Mouse (Mus musculus) bone marrow macrophage, adult 2 months (primary cell): ENCODE data around the gene Kdm5c.

Experiments
- CTCF ChIP-seq: IDR thresholded peaks from 2 replicates; pipeline ENCODE4 v1.5.1; 2012; ENCODE audit warnings: low read depth, mild to moderate bottlenecking, low read length, moderate library complexity
- POLR2A ChIP-seq: IDR thresholded peaks from 2 replicates; pipeline ENCODE4 v1.6.1; 2012; ENCODE audit warnings: mild to moderate bottlenecking, low read depth, low read length, borderline replicate concordance

- no peak for TF ChIP-seq CTCF
- TF ChIP-seq POLR2A, result no peak
Measured at GRCm38 (mm10) chrX:152232781-152233763, at the start of gene Kdm5c.
